Mouse (Mus musculus) kidney, embryonic 14.5 days (tissue): Measurements from ENCODE around the gene Mief1. TPM values are rescaled to one million over a fixed set of nuclear protein-coding genes. Genes with fewer than 3 reads are reported as not detected.

Source experiments
- ATAC-seq: fragments of 200-750 bp; cut with Nextera tagmentation; 2 replicates; pipeline ENCODE4 v1.8.0; 2017; ENCODE audit warnings: moderate number of reproducible peaks, mild to moderate bottlenecking, moderate TSS enrichment, moderate library complexity; ENCODE audit not compliant: low FRiP score, low TSS enrichment
- H3K27ac ChIP-seq: fragments of 300-500 bp; sonication (generic); 2 replicates; pipeline ENCODE4 v1.5.1; 2014; ENCODE audit warnings: low read depth, mild to moderate bottlenecking, low read length, moderate library complexity, mixed read lengths
- H3K27me3 ChIP-seq: fragments of 300-500 bp; sonication (generic); 2 replicates; pipeline ENCODE4 v1.6.1; 2014; ENCODE audit warnings: mild to moderate bottlenecking, low read length; ENCODE audit not compliant: control insufficient read depth, insufficient read depth
- H3K36me3 ChIP-seq: fragments of 300-500 bp; sonication (generic); 2 replicates; pipeline ENCODE4 v1.6.1; 2014; ENCODE audit warnings: low read length, mixed read lengths; ENCODE audit not compliant: control insufficient read depth, insufficient read depth
- H3K4me1 ChIP-seq: fragments of 300-500 bp; sonication (generic); 2 replicates; pipeline ENCODE4 v1.6.1; 2014; ENCODE audit warnings: low read length, mixed read lengths; ENCODE audit not compliant: control insufficient read depth, insufficient read depth
- H3K4me2 ChIP-seq: fragments of 300-500 bp; sonication (generic); replicated peaks from 2 replicates; pipeline ENCODE4 v1.6.1; 2014; ENCODE audit warnings: low read depth, mild to moderate bottlenecking, low read length
- H3K4me3 ChIP-seq: fragments of 300-500 bp; sonication (generic); 2 replicates; pipeline ENCODE4 v1.5.1; 2014; ENCODE audit warnings: mild to moderate bottlenecking, low read length
- H3K9ac ChIP-seq: fragments of 300-500 bp; sonication (generic); 2 replicates; pipeline ENCODE4 v1.6.1; 2014; ENCODE audit warnings: low read depth, mild to moderate bottlenecking, low read length, moderate library complexity
- H3K9me3 ChIP-seq: fragments of 300-500 bp; sonication (generic); 2 replicates; pipeline ENCODE4 v1.6.1; 2016; ENCODE audit warnings: low read length; ENCODE audit not compliant: control insufficient read depth
- WGBS: fragments of 180-500 bp; shearing (Covaris S2); extraction: QIAGEN DNeasy Blood & Tissue Kit; methylation state at CpG from one replicate; pipeline ENCODE4 v1.1.7; 2014; 5-methylcytosine and 5-hydroxymethylcytosine counted together
- polyA plus RNA-seq: library from polyadenylated mRNA; unstranded; fragments of >200 nt; fragmentation: Nextera tagmentation; extraction: Ambion mirVana; gene quantifications from 2 replicates; pipeline ENCODE4 v1.2.1, GENCODE M21; 2014

Gene Mief1
- polyA plus RNA-seq, 1 experiment from 2014 or later = 37.0 TPM

DNA sequence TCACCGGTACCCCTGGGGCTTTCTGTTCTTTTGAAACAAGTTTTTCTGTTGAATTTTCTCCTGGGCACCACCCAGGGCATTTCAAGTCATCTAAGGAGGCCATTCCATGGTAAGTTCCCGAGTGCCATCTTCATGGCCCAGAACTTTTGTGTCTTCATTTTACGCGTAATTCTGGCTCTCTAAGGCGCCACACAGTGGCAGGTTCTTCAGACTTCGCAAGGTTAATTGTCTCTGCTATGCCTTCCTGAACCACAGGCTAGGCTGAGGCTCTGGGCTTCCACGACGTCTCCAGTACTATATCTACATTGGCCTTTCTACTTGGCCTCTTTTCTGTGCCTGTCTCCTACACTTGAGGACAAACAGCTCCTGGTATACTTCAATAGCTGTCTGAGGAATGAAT lies 12.8 kb upstream of the Mief1 start:
- H3K4me2 ChIP-seq = no peak overlapping the region
- no peaks in the 10 kb centered on the region for H3K27me3 ChIP-seq
- H3K4me1 ChIP-seq = peaks cover 6% of the 10 kb centered on the region; the same call in 1 of the 2 replicates
- no peak overlapping the region for H3K27ac ChIP-seq
- H3K36me3 ChIP-seq = no peaks in the 10 kb centered on the region
- H3K9ac ChIP-seq = no peak overlapping the region
- ATAC-seq = no peak
- no peak overlapping the region for H3K4me3 ChIP-seq
- H3K9me3 ChIP-seq = no peaks in the 10 kb centered on the region
- 66% methylated on average over 8 of the region's 8 CpGs for WGBS

DNA sequence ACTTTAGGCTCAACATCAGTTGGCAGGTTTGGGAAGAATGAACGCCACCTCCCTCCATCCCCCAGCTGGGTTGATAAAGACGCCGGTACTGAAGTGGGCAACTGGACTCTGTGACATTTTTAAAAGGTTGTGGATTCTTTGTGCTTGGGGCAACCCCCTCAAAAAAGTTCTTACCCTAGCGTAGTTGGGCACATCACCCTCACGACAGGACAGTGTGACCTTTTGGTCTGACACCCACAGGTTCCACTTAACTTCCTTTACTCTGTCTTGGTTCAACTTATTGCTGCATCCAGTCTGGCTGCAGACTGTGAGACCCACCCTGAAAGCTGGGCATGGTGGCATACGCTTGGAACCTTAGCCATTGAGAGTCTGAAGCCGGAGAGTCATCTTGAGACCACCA lies 10.1 kb upstream of the Mief1 start:
- no peaks in the 10 kb centered on the region for H3K27me3 ChIP-seq
- no peaks in the 10 kb centered on the region for H3K9me3 ChIP-seq
- H3K4me3 ChIP-seq = no peak overlapping the region
- no peak overlapping the region for H3K27ac ChIP-seq
- peaks cover 6% of the 10 kb centered on the region; the same call in 1 of the 2 replicates for H3K4me1 ChIP-seq
- no peaks in the 10 kb centered on the region for H3K36me3 ChIP-seq
- H3K9ac ChIP-seq = no peak overlapping the region
- H3K4me2 ChIP-seq = no peak overlapping the region
- 88% methylated on average over 7 of the region's 7 CpGs for WGBS
- no peak for ATAC-seq

- Histone ChIP-seq H3K9ac (no peak overlapping the region), H3K9me3 (no peaks in the 10 kb centered on the region), H3K27me3 (no peaks in the 10 kb centered on the region), H3K27ac (no peak overlapping the region), H3K4me1 (no peaks in the 10 kb centered on the region), H3K36me3 (no peaks in the 10 kb centered on the region), H3K4me3 (no peak overlapping the region), H3K4me2 (no peak overlapping the region)
- peak; percentile 43; the same call in 1 of the 2 replicates for ATAC-seq
- 31% methylated on average over 9 of the region's 9 CpGs for WGBS
Observed at GRCm38 (mm10) chr15:80225208-80225607, 8.6 kb upstream of the Mief1 start.

DNA sequence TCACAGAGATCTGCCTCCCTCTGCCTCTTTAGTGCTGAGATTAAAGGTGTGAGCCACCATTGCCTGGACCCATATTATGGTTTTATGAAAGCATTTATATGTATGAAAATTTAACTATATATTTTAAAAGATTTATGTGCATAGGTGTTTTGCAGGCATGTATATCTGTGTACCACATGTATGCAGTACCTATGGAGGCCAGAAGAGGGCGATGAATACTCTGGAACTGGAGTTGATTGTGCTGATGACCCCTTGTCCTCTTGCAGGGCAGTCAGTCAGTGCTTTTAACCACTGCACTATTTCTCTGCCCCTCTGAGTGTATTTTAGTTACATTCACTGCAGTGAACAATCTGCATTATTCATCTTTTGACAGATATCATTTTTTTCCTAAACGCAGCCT lies 8.0 kb upstream of the Mief1 start:
- H3K4me1 ChIP-seq = no peaks in the 10 kb centered on the region
- H3K9me3 ChIP-seq = no peaks in the 10 kb centered on the region
- ATAC-seq = no peak
- no peak overlapping the region for H3K4me3 ChIP-seq
- H3K9ac ChIP-seq = no peak overlapping the region
- WGBS = 47% methylated on average over 2 of the region's 2 CpGs
- no peak overlapping the region for H3K27ac ChIP-seq
- no peaks in the 10 kb centered on the region for H3K27me3 ChIP-seq
- H3K4me2 ChIP-seq = no peak overlapping the region
- no peaks in the 10 kb centered on the region for H3K36me3 ChIP-seq

- no peaks in the 10 kb centered on the region for H3K27me3 ChIP-seq
Observed at GRCm38 (mm10) chr15:80228071-80228800, 5.6 kb upstream of the Mief1 start.

GRCm38 (mm10) chr15:80232331-80232730 lies 1.5 kb upstream of the Mief1 start:
- Histone ChIP-seq H3K27me3 (no peaks in the 10 kb centered on the region), H3K4me1 (peaks cover 10% of the 10 kb centered on the region), H3K4me3 (no peak overlapping the region), H3K27ac (no peak overlapping the region), H3K4me2 (no peak overlapping the region), H3K9ac (no peak overlapping the region), H3K9me3 (no peaks in the 10 kb centered on the region), H3K36me3 (peaks cover 18% of the 10 kb centered on the region)
- ATAC-seq = no peak
- WGBS = 73% methylated on average over 2 of the region's 2 CpGs

More at GRCm38 (mm10) chr15:80228071-80228800, 5.6 kb upstream of the Mief1 start:
- WGBS = 76% methylated on average over 17 of the region's 17 CpGs
- Histone ChIP-seq H3K4me1 (peaks cover 3% of the 10 kb centered on the region), H3K4me2 (no peak overlapping the region), H3K9me3 (no peaks in the 10 kb centered on the region), H3K36me3 (no peaks in the 10 kb centered on the region), H3K4me3 (no peak overlapping the region), H3K27ac (no peak overlapping the region), H3K9ac (no peak overlapping the region)
- no peak for ATAC-seq

DNA sequence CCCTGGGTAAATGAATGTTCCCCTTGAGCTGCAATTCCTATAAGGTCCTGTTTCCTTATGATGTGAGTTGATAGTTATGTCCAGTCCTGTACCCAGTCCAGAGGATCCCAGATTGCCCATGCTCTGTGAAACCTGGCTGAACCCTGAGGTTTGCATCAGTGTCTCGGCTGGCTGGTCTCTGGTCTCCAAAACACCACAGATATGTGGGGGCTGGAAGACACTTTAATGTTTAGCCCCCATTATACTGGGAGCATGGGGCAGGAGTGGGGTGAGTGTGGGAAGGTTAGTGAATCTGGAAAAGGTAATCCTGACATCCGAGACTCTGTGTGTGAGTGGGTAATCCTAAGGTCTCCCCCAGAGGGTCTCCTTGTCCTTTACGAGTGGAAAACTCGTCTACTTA lies 765 bp upstream of the Mief1 start:
- peaks cover 10% of the 10 kb centered on the region for H3K4me1 ChIP-seq
- ATAC-seq = peak; percentile 10
- H3K9ac ChIP-seq = 0 out of 2 replicates have a peak overlapping the region, but pooled peaks have one; percentile 28
- H3K9me3 ChIP-seq = no peaks in the 10 kb centered on the region
- H3K27ac ChIP-seq = peak overlapping the region; percentile 75
- H3K4me2 ChIP-seq = peak overlapping the region; percentile 33; the same call in 1 of the 2 replicates
- H3K36me3 ChIP-seq = peaks cover 21% of the 10 kb centered on the region
- 53% methylated on average over 4 of the region's 4 CpGs for WGBS
- no peak overlapping the region for H3K4me3 ChIP-seq
- no peaks in the 10 kb centered on the region for H3K27me3 ChIP-seq

- no peak for ATAC-seq
- no peaks in the 10 kb centered on the region for H3K27me3 ChIP-seq
- peaks cover 39% of the 10 kb centered on the region for H3K36me3 ChIP-seq
- H3K9me3 ChIP-seq = no peaks in the 10 kb centered on the region
- H3K4me3 ChIP-seq = peak within 1 kb of the TSS; percentile 86
- no peak within 1 kb of the TSS for H3K27ac ChIP-seq
- H3K4me2 ChIP-seq = peak within 1 kb of the TSS; percentile 49
- 94% methylated on average over 9 of the region's 9 CpGs for WGBS
- H3K9ac ChIP-seq = peak within 1 kb of the TSS; percentile 83
- H3K4me1 ChIP-seq = peaks cover 10% of the 10 kb centered on the region
Observed at GRCm38 (mm10) chr15:80235535-80235934, 1.7 kb downstream of the Mief1 start, which contains the start of gene AC140267.1. AC140267.1 (plus strand) TSS chr15:80235835.

- no peaks in the 10 kb centered on the region for H3K9me3 ChIP-seq
- WGBS = 97% methylated on average over 12 of the region's 12 CpGs
- no peaks in the 10 kb centered on the region for H3K27me3 ChIP-seq
- no peak overlapping the region for H3K4me2 ChIP-seq
- H3K36me3 ChIP-seq = peaks cover 82% of the 10 kb centered on the region
- H3K4me1 ChIP-seq = no peaks in the 10 kb centered on the region
- no peak overlapping the region for H3K27ac ChIP-seq
- no peak overlapping the region for H3K9ac ChIP-seq
- ATAC-seq = no peak
- no peak overlapping the region for H3K4me3 ChIP-seq
Observed at GRCm38 (mm10) chr15:80248135-80248534, 14.3 kb downstream of the Mief1 start.
